Mouse (Mus musculus) liver, postnatal 0 days (tissue): ENCODE results near the gene Defa21.

ENCODE experiments used
- CTCF ChIP-seq: sonication (generic); IDR thresholded peaks from 2 replicates; pipeline ENCODE4 v1.5.1; 2016; ENCODE audit warnings: antibody characterized with exemption, low read depth
- EP300 ChIP-seq: IDR thresholded peaks from 2 replicates; pipeline ENCODE4 v1.6.1; 2016; ENCODE audit warnings: antibody characterized with exemption, low read depth, mild to moderate bottlenecking

GRCm38 (mm10) chr8:20979846-20980245 is 45.5 kb upstream of the Defa21 start:
- TF ChIP-seq CTCF (no peak), EP300 (no peak)
